Mouse (Mus musculus): ENCODE results near the gene Zfhx3. TPM values are rescaled to one million over a fixed set of nuclear protein-coding genes. Genes with fewer than 3 reads are reported as not detected.
A peak's percentile ranks its signal among the peaks of the same experiment; 100 is the strongest.

Gene Zfhx3
- polyA plus RNA-seq, 1 experiment from 2014 or later = 19.8 TPM

DNA sequence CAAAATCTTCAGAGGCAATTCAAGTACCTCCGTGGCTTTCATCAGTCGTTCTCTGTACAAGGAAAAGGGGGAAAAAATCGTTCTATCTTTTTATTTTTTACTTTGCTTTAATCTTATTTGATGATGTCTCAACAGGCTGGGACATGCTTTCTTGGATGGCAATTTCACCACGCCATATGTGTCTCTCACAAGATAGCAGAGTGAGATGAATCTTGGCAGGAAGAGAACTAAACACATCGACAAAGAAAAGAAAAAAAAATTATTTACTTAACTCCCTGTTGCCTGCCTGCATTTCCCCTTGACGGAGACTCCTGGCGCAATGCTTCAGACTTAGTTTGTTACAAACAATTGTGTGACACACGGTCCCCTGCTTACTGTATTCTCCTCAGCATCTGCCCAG, 294.3 kb downstream of the Zfhx3 start:
- H3K27ac ChIP-seq (ENCODE audit: low read depth) = 0 out of 2 replicates have a peak overlapping the region, but pooled peaks have one; percentile 24
- TF ChIP-seq CTCF (IDR thresholded peaks at IDR 0.05; ENCODE audit: low read depth) = no peak
- 0 out of 2 replicates have a peak overlapping the region, but pooled peaks have one; percentile 18 for H3K4me2 ChIP-seq
- ATAC-seq (ENCODE audit: insufficient read depth) = no peak
- H3K4me3 ChIP-seq (ENCODE audit: low read depth, low read length) = no peak overlapping the region
- WGBS = 30% methylated on average over 8 of the region's 8 CpGs
- no peaks in the 10 kb centered on the region for H3K36me3 ChIP-seq (ENCODE audit: insufficient read depth)
- peaks cover 14% of the 10 kb centered on the region; the same call in 1 of the 2 replicates for H3K4me1 ChIP-seq (ENCODE audit: insufficient read depth)
- H3K9ac ChIP-seq = no peak overlapping the region
- no peaks in the 10 kb centered on the region for H3K27me3 ChIP-seq (ENCODE audit: insufficient read depth, low read length)
- peak; percentile 59 for DNase-seq
- H3K9me3 ChIP-seq (ENCODE audit: low read depth, low read length) = no peaks in the 10 kb centered on the region

DNA sequence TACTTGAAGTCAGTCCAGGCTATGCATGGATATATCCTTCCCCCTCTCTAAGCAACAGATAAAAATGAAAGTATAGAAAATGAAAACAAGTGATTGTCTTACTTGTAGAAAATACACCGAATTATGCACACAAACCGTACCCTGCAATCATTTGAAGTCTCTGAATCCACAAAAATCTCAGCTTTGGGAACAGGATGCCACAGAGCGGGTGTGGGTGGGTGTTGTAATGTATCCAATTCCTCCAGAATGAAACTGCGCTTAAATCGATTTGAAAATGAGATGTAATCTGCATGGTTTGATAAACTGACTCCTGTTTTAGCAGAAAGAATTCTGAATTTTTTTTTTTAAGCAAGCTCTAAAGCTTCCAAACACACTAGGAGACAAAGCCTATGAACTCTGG, 297.1 kb downstream of the Zfhx3 start:
- 80% methylated on average over 5 of the region's 5 CpGs for WGBS
- TF ChIP-seq CTCF (IDR thresholded peaks at IDR 0.05; ENCODE audit: low read depth) = no peak
- no peak overlapping the region for H3K4me2 ChIP-seq
- H3K4me1 ChIP-seq (ENCODE audit: insufficient read depth) = peaks cover 17% of the 10 kb centered on the region; the same call in 1 of the 2 replicates
- H3K4me3 ChIP-seq (ENCODE audit: low read depth, low read length) = no peak overlapping the region
- no peak overlapping the region for H3K27ac ChIP-seq (ENCODE audit: low read depth)
- no peaks in the 10 kb centered on the region for H3K9me3 ChIP-seq (ENCODE audit: low read depth, low read length)
- H3K9ac ChIP-seq = no peak overlapping the region
- no peaks in the 10 kb centered on the region for H3K27me3 ChIP-seq (ENCODE audit: insufficient read depth, low read length)
- ATAC-seq (ENCODE audit: insufficient read depth) (no peak), DNase-seq (no peak)
- H3K36me3 ChIP-seq (ENCODE audit: insufficient read depth) = no peaks in the 10 kb centered on the region

DNA sequence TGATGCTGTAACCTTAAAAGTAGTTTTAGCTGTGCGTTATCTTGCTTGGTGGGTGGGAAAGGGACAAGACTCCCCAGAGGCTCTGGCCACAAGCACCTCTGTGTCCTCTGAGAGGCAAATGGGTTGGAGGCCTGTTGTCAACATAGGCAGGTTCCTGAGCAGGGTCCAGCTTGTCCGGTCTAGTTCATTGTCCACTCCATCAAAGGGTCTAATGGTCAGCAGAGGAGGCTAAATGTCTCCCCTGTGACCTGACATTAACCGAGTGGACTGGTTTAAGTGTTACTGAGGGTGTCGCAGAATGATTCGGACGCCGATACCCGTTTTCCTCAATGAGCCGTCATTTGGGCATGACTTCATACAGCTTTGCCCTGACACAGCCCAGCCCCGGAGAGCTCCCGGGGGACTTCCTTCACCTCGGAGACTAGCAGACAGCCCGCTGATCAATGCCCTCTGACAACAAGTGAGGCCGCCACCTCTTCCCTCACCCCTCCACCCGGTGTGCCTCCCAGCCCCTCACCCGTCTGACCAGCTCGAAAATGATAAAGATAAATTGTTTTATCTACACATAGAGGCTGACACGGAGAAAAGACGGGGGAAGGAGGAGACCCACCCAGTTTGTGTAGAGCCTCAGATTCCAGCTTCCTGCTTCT, 298.7 kb downstream of the Zfhx3 start:
- Histone ChIP-seq H3K9me3 (ENCODE audit: low read depth, low read length) (no peaks in the 10 kb centered on the region), H3K4me1 (ENCODE audit: insufficient read depth) (peaks cover 14% of the 10 kb centered on the region; the same call in 1 of the 2 replicates), H3K36me3 (ENCODE audit: insufficient read depth) (no peaks in the 10 kb centered on the region), H3K4me2 (peak overlapping the region; percentile 62), H3K4me3 (ENCODE audit: low read depth, low read length) (0 out of 2 replicates have a peak overlapping the region, but pooled peaks have one; percentile 9), H3K9ac (peak overlapping the region; percentile 42), H3K27ac (ENCODE audit: low read depth) (no peak overlapping the region), H3K27me3 (ENCODE audit: insufficient read depth, low read length) (no peaks in the 10 kb centered on the region)
- no peak for TF ChIP-seq CTCF (IDR thresholded peaks at IDR 0.05; ENCODE audit: low read depth)
- DNase-seq (no peak), ATAC-seq (ENCODE audit: insufficient read depth) (peak; percentile 22; the same call in 1 of the 2 replicates)
- WGBS = 11% methylated on average over 19 of the region's 19 CpGs

DNA sequence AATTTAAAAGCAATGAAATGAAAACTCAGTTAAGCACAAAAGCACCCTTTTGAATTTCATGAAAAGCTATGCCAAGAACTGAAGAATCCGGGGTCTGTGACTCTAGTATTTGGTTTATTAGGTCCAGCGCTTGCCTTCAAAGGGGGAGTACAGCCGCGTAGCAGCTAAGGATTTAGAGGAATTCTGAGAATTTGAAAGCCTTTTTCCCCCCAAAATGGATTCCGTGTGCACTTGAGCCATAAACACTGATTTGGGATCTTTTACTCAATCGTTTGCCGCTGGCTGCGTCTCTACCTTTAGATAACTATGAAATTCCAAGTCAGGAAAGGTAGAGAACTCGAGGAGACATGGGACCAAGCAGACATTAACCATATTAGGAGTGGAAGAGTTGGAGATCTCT, 300.8 kb downstream of the Zfhx3 start:
- Histone ChIP-seq H3K4me1 (ENCODE audit: insufficient read depth) (peaks cover 23% of the 10 kb centered on the region), H3K36me3 (ENCODE audit: insufficient read depth) (no peaks in the 10 kb centered on the region), H3K9ac (no peak overlapping the region), H3K9me3 (ENCODE audit: low read depth, low read length) (no peaks in the 10 kb centered on the region), H3K4me3 (ENCODE audit: low read depth, low read length) (no peak overlapping the region), H3K4me2 (peak overlapping the region; percentile 35; the same call in 1 of the 2 replicates), H3K27ac (ENCODE audit: low read depth) (peak overlapping the region; percentile 50), H3K27me3 (ENCODE audit: insufficient read depth, low read length) (no peaks in the 10 kb centered on the region)
- ATAC-seq (ENCODE audit: insufficient read depth) (no peak), DNase-seq (peak; percentile 76)
- TF ChIP-seq CTCF (IDR thresholded peaks at IDR 0.05; ENCODE audit: low read depth) = no peak
- WGBS = 38% methylated on average over 9 of the region's 9 CpGs

DNA sequence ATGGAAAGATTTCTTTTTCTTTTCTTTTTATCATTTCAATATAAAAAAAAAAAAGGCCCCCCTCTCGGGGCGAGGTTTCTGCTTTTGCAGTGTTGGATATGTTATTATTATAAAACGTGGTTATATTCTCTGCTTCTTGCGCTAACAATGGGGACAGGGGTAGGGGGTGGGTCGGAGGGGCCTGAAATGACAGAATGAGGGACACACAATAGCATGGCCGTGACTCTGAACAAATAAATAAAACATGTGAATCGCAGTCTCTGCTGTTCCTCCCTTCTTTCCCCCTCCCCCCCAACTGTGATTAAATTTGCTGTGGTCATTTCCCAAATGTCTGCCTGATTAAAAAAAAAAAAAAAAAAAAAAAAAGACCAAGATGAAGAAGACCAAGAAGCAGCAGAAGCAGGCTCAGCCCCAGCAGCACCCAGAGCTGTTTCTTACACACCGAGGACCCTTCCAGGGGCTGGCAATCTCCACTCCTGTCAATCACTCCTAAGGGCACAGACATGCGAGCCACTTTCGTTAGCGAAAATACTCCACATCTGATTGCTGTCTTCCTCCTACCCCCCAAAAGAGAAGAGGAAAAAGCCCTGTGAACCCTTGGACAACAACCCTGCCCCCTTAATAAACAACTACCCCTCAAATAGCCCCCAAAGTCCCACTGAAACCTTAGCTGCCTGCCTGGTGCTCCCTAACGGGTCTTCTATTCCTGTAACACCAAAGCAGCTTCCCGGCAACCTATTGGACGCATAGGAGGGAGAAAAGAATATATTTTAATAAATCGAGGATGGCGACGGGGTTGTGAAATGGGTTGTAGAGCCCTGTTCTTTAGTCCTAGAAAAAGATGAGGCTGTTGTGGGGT, 302.4 kb downstream of the Zfhx3 start:
- Histone ChIP-seq H3K27me3 (ENCODE audit: insufficient read depth, low read length) (no peaks in the 10 kb centered on the region), H3K4me1 (ENCODE audit: insufficient read depth) (peaks cover 23% of the 10 kb centered on the region), H3K27ac (ENCODE audit: low read depth) (peak overlapping the region; percentile 61; the same call in 1 of the 2 replicates), H3K4me3 (ENCODE audit: low read depth, low read length) (no peak overlapping the region; the same call in 1 of the 2 replicates), H3K9me3 (ENCODE audit: low read depth, low read length) (no peaks in the 10 kb centered on the region), H3K4me2 (peak overlapping the region; percentile 53), H3K36me3 (ENCODE audit: insufficient read depth) (no peaks in the 10 kb centered on the region), H3K9ac (no peak overlapping the region)
- WGBS = 36% methylated on average over 17 of the region's 17 CpGs
- DNase-seq = no peak
- no peak for ATAC-seq (ENCODE audit: insufficient read depth)
- no peak for TF ChIP-seq CTCF (IDR thresholded peaks at IDR 0.05; ENCODE audit: low read depth)

DNA sequence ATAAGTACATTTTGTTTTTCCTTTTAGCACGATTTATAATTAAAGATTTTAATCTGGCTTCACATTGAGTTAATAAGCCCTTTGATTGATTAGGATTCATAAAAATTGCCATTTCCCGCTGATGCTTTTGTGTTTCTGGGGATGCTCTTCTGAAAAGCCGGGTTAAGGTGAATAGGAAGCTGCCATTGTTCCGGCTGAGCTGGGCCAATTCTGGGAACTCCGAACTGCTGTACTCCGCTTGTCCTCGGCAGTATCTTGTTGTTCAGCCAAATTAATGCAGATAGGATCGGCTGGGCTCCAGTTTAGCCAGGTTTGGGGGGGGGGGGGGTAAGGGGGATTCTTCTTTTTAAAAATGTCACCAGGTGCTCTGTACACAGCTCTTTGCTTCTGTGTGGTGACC, 303.1 kb downstream of the Zfhx3 start:
- Histone ChIP-seq H3K4me2 (peak overlapping the region; percentile 53), H3K9me3 (ENCODE audit: low read depth, low read length) (no peaks in the 10 kb centered on the region), H3K36me3 (ENCODE audit: insufficient read depth) (no peaks in the 10 kb centered on the region), H3K27me3 (ENCODE audit: insufficient read depth, low read length) (no peaks in the 10 kb centered on the region), H3K4me1 (ENCODE audit: insufficient read depth) (peaks cover 22% of the 10 kb centered on the region), H3K27ac (ENCODE audit: low read depth) (peak overlapping the region; percentile 67), H3K9ac (no peak overlapping the region; the same call in 1 of the 2 replicates), H3K4me3 (ENCODE audit: low read depth, low read length) (no peak overlapping the region)
- 31% methylated on average over 8 of the region's 8 CpGs for WGBS
- TF ChIP-seq CTCF (IDR thresholded peaks at IDR 0.05; ENCODE audit: low read depth) = no peak
- ATAC-seq (ENCODE audit: insufficient read depth) (no peak), DNase-seq (no peak)

Measured in lung, embryonic 14.5 days (tissue).